ENCODE assay signal across 8 mouse cellular contexts in the genomic region with DNA sequence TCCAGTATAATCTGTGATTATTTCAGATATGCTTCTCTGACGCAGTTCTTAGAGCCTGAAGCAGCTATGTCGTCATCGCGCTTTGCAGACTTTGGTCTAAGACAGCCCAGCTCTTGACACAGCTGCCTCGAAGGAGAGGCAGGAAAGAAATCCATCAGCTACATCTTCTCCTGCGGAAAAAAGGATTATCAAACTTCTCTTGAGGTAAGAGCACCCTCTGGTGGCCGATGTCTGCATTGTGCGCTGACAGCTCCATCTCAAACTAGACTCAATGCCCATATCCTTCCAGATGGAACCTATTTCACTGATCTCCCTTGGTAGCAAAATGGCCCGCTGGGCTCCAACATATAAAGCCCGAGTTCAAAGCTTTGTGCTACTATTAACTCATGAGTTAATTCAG.
DNase-seq lines count a peak whose midpoint lies in the region; ATAC-seq and TF ChIP-seq lines count a peak whose summit lies in the region.

No protein-coding gene starts in this region.

- H3K9me3 ChIP-seq in embryonic facial prominence, embryonic 11.5 days (replicated peaks; ENCODE audit: control insufficient read depth, low read length) = no peaks in the 10 kb centered on the region
- H3K9me3 ChIP-seq in limb, embryonic 12.5 days = 0 out of 2 replicates have a peak, but pooled peaks cover 7% of the 10 kb centered on the region

- no peak overlapping the region for H3K27ac ChIP-seq in embryonic facial prominence, embryonic 11.5 days (replicated peaks; ENCODE audit: low read depth, low read length)
- no peak overlapping the region for H3K27ac ChIP-seq in heart, adult 2 months
- no peak overlapping the region for H3K27ac ChIP-seq in limb, embryonic 12.5 days
- no peak overlapping the region for H3K27ac ChIP-seq in testis, adult 2 months (ENCODE audit: control insufficient read depth, insufficient read depth, low read depth, low read length)

- no peak for TF ChIP-seq POLR2A in heart, adult 2 months (IDR thresholded peaks at IDR 0.05; ENCODE audit: insufficient read depth, low read depth, low read length)
- no peak for TF ChIP-seq POLR2A in testis, adult 2 months (IDR thresholded peaks at IDR 0.05; ENCODE audit: control insufficient read depth, low read depth, low read length)

- ATAC-seq in embryonic facial prominence, embryonic 11.5 days (replicated peaks; ENCODE audit: insufficient number of reproducible peaks, low FRiP score, low TSS enrichment, low read depth) = peak; percentile 67; the same call in 1 of the 2 replicates
- no peak for ATAC-seq in limb, embryonic 12.5 days (ENCODE audit: insufficient number of reproducible peaks, insufficient read depth, low FRiP score, low TSS enrichment, low read depth)

- no peaks in the 10 kb centered on the region for H3K36me3 ChIP-seq in embryonic facial prominence, embryonic 11.5 days (replicated peaks; ENCODE audit: control insufficient read depth, insufficient read depth, low read depth, low read length)
- no peaks in the 10 kb centered on the region for H3K36me3 ChIP-seq in heart, adult 2 months (ENCODE audit: control insufficient read depth, insufficient read depth, low read length)
- H3K36me3 ChIP-seq in limb, embryonic 12.5 days = no peaks in the 10 kb centered on the region
- no peaks in the 10 kb centered on the region for H3K36me3 ChIP-seq in testis, adult 2 months (ENCODE audit: control insufficient read depth, insufficient read depth, low read length)

- DNase-seq in 3T3-L1 (ENCODE audit: low read depth, low spot score) = peak; percentile 90
- peak; percentile 70 for DNase-seq in adrenal gland, postnatal 25 days
- DNase-seq in embryonic facial prominence, embryonic 11.5 days (ENCODE audit: low spot score) = peak; percentile 92
- peak; percentile 65 to 79 for DNase-seq in heart, adult 2 months
- DNase-seq in kidney, adult 9 months = peak; percentile 70
- DNase-seq in neural tube, embryonic 10.5 days (ENCODE audit: extremely low spot score, low spot score) = peak; percentile 80

- peak; percentile 100; the same call in 1 of the 2 replicates for TF ChIP-seq CTCF in heart, adult 2 months (IDR thresholded peaks at IDR 0.05)
- peak; percentile 62; the same call in 1 of the 2 replicates for TF ChIP-seq CTCF in testis, adult 2 months (IDR thresholded peaks at IDR 0.05; ENCODE audit: control insufficient read depth, insufficient read depth, insufficient replicate concordance, low read depth, low read length)

- H3K27me3 ChIP-seq in embryonic facial prominence, embryonic 11.5 days (ENCODE audit: control insufficient read depth, insufficient read depth, low read length) = no peaks in the 10 kb centered on the region
- H3K27me3 ChIP-seq in heart, adult 2 months (ENCODE audit: control insufficient read depth, insufficient read depth, low read length) = no peaks in the 10 kb centered on the region
- no peaks in the 10 kb centered on the region for H3K27me3 ChIP-seq in limb, embryonic 12.5 days
- H3K27me3 ChIP-seq in testis, adult 2 months (ENCODE audit: control insufficient read depth, insufficient read depth, low read length) = no peaks in the 10 kb centered on the region

- no peaks in the 10 kb centered on the region for H3K4me1 ChIP-seq in embryonic facial prominence, embryonic 11.5 days (ENCODE audit: control insufficient read depth, insufficient read depth, low read length)
- no peaks in the 10 kb centered on the region for H3K4me1 ChIP-seq in heart, adult 2 months (ENCODE audit: control insufficient read depth, insufficient read depth, low read length)
- no peaks in the 10 kb centered on the region for H3K4me1 ChIP-seq in limb, embryonic 12.5 days (replicated peaks)
- 0 out of 2 replicates have a peak, but pooled peaks cover 2% of the 10 kb centered on the region for H3K4me1 ChIP-seq in testis, adult 2 months (ENCODE audit: control insufficient read depth, insufficient read depth, low read length)

- H3K4me2 ChIP-seq in embryonic facial prominence, embryonic 11.5 days (ENCODE audit: low read depth, low read length) = no peak overlapping the region
- H3K4me2 ChIP-seq in limb, embryonic 12.5 days = peak overlapping the region; percentile 26; the same call in 1 of the 2 replicates

- intact Hi-C loops in heart, adult 2 months (cut with DNase I) = loop anchor here (1.0 to 5.0 kb wide), 4 partner anchors 182 to 465 kb away; no protein-coding TSS in a partner anchor

- peak; percentile 81 for TF ChIP-seq EP300 in heart, adult 2 months (IDR thresholded peaks at IDR 0.05; ENCODE audit: insufficient read depth, low read depth, low read length)

- H3K4me3 ChIP-seq in embryonic facial prominence, embryonic 11.5 days (ENCODE audit: low read depth, low read length) = no peak overlapping the region
- H3K4me3 ChIP-seq in heart, adult 2 months = peak overlapping the region; percentile 23; the same call in 1 of the 2 replicates
- H3K4me3 ChIP-seq in limb, embryonic 12.5 days (replicated peaks) = no peak overlapping the region
- peak overlapping the region; percentile 56 for H3K4me3 ChIP-seq in testis, adult 2 months (ENCODE audit: control insufficient read depth, low read depth, low read length)

- no peak overlapping the region for H3K9ac ChIP-seq in embryonic facial prominence, embryonic 11.5 days (replicated peaks; ENCODE audit: low read length)
- H3K9ac ChIP-seq in heart, adult 2 months (ENCODE audit: low read depth, low read length) = no peak overlapping the region
- no peak overlapping the region for H3K9ac ChIP-seq in limb, embryonic 12.5 days (replicated peaks)

- 7% methylated on average over 10 of the region's 10 CpGs for WGBS in embryonic facial prominence, embryonic 11.5 days
- WGBS in heart, adult 2 months = 6% methylated on average over 10 of the region's 10 CpGs
- 6% methylated on average over 10 of the region's 10 CpGs for WGBS in limb, embryonic 12.5 days

- no peaks in the 10 kb centered on the region for H3K79me2 ChIP-seq in heart, adult 2 months (replicated peaks; ENCODE audit: control insufficient read depth, insufficient read depth, low read length)

Comparison
In these comparisons a context has a peak if more than half of its experiments do, and no peak if none do; other contexts are left out.
1. H3K4me3 ChIP-seq: peak in heart, adult 2 months (single experiment) and testis, adult 2 months (single experiment); none in embryonic facial prominence, embryonic 11.5 days (single experiment) and limb, embryonic 12.5 days (single experiment).
2. Peak in every context shown above with its lines, with median percentiles within 50 percentile points of each other: DNase-seq.